Mouse (Mus musculus) common myeloid progenitor, adult 5-6 weeks (primary cell): ENCODE data around the gene Epsti1. TPM values are rescaled to one million over a fixed set of nuclear protein-coding genes. Genes with fewer than 3 reads are reported as not detected.

Experiments
- ATAC-seq: replicated peaks from 2 replicates; pipeline ENCODE4 v1.8.0; 2016; ENCODE audit warnings: low read depth, mild to moderate bottlenecking, moderate TSS enrichment, inconsistent platforms; ENCODE audit not compliant: poor library complexity, severe bottlenecking
- total RNA-seq: library from RNA; stranded (forward); fragments of 200-1000, 187-1606 nt; gene quantifications from 2 replicates; pipeline ENCODE4 v1.2.3, GENCODE M21; 2017

Gene Epsti1
- total RNA-seq, 1 experiment from 2014 or later: 64.7 TPM

DNA sequence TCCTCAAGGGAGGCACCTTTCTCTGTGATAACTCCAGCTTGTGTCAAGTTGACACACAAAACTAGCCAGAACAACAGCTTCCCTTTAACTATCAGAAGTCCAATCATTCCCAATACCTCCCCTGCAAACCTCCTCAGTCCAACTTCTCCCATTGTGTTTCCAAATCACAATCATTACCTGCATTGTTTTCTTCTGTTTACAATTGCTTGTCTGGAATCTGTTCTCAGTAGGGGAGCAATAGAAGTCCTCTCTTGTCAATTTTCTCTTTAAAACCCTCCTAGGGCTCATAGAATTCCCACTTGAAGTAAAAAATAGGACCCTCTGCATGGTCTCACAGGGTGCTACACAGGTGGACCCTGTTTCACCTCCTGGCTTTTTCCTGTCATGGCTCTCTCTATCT, 93.7 kb downstream of the Epsti1 start:
- no peak for ATAC-seq

DNA sequence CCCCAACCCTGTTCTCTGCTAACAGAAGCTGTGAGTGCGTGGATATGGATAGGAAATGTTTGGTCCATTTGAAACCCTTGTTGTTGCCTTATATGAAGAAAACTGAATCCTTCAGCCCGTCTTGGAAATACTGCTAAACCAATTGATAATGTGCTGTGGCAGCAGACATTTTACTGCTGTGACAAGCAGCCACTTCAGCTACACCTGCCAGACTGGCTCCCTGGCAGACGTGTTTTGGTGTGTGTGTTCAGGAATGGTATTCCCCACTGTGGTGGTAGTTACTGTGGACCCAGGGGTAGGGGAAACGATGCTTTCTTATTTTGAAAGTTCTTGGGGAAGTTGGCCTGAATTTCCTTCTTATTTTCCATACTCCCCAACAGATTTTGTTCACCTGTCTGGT, 100.4 kb downstream of the Epsti1 start:
- ATAC-seq: no peak

DNA sequence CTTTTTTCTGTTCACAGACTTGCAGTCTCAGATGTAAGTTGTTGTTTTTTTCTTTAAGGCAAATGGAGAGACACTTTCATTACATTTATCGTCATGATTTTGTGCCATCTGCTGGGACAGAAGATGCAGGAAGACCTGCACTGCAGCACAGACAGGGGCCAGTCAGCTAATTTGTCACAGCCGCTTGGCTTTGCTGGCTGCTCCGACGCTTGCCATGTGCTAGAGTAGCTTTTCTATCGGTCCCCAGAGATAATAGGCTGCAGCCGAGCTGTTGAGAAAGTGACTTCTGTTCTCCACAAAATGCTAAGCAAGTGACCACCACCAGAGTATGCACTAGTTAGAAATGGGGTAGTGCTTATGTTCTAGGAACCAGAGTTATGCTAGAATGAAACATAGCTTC, 104.0 kb downstream of the Epsti1 start:
- ATAC-seq: no peak

DNA sequence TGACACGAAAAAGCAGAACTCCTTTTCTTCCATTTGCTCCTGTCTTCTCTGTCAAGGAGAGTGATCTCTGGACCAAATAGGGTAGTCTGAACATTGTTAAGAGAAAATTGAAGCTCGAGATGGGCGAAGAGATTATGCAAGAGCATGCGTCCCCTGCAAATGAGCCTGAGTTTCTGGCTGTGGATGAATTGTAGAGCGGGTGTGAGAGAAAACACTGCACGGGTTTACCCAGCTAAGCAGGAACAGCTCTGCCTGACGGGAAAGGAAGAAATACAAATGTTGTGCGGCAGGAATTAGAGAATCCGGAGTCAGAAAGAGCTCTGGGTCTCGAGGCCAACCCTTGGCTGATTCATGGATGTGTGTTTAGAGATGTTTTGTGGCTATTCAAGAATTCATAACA, 107.8 kb downstream of the Epsti1 start:
- ATAC-seq: no peak

DNA sequence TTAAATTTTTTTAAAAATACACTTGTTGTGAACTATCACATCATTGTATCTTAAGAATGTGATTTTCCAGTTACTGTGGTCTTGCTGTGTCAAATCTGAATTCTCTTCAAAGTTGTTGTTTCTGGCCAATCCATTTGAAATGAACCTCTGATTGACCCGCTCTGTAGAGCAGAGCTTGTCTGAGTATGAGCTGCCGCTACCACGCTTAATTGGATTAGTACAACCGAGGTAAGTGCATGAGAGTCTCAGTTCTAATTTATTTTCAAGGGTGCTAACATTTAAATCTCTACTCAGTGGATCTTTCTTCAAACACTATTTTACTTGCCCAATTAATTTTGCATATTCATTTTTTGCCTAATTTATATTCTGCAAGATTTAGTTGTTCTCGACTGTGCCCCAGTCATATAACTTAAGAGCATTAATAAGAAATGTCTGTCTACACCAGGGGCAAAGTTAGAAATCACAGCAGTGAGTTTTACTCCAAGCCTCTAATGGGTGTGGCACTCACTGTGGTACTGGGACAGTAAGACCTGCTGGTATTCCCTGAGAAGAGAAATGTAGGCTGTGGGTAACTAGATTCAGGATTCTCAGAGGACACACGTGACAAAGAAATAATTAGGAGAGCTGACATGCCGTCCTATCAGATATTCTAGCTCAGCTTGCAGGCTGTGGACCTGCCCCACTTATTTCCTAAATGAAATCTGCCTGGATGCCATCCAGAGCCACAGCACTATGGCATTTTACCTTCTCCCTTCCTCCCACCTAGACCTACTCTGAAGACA, 111.7 kb downstream of the Epsti1 start:
- ATAC-seq: no peak

DNA sequence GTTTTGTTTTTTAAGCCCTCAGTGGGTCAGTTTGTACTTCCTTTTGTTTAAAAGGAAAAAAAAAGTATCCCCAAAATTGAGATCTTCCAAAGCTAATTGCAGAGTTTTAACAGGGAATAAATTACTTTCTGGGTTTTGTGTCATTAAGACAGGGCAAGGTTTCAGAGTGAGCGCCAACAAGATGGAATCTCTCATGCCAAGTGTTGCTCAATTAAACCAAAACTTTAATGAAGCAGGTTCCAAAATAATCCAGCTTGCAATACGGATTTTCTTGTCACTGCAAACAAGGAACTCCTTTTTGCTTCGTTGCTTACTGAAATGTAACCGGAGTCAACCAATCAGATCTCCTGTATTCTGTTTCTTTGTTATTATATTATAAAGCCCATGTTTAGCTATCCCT, 112.4 kb downstream of the Epsti1 start:
- ATAC-seq: no peak

DNA sequence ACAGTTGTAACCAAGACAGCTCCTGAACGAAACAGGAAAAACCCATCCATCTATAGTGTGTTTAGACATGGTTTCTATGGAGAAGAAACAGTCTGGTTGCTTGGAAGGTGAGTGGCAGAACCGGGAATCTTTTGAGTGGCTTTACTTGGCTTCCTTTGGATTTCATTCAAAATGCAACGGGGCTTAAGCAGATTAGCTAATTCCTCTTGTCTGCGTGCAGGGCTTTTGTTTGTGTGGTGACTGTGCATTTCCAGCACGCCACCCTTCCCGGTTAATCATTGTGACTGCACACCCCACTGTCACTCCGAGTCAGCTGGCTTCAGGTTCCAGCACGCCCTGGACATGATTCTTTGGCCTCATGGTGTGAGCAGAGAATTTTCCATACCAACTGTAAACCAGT, 115.9 kb downstream of the Epsti1 start:
- ATAC-seq: no peak

DNA sequence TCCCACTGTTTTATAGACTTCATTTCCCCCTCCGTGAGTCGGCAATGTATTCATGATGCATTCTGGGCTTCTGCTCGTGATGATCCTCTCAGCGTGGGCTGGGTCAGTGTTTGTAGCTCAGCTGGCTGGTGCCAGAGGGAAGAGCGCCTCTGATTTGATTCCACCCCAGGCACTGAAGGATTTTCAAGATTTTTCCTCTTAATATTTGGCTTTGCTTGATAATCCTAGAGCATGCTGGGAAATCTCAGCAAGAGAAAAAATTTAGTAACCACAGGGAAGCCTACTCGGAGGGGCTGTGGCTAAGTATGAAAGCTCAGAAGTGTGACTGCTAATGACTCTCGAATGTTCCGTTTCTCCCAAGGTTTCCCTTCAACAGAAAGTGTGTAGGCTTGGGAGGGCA, 134.8 kb downstream of the Epsti1 start:
- no peak for ATAC-seq

DNA sequence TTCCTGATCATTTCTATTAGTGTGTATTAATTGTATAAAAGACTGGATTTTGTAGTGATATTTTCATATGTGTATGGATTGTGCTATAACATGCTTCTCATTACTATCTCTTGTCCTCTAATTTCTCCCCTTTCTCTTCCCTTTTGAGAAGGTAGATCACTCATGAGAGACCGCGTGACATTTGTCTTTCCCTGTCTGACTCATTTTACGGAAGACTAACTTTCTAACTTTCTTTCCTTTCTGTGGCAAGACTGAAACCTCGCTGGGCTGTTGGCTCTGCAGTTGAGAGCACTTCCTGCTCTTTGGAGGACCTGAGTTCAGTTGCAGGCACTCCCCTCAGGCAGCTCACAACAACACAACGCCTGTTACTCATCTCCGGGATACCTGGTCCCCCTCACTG, 136.6 kb downstream of the Epsti1 start:
- no peak for ATAC-seq

DNA sequence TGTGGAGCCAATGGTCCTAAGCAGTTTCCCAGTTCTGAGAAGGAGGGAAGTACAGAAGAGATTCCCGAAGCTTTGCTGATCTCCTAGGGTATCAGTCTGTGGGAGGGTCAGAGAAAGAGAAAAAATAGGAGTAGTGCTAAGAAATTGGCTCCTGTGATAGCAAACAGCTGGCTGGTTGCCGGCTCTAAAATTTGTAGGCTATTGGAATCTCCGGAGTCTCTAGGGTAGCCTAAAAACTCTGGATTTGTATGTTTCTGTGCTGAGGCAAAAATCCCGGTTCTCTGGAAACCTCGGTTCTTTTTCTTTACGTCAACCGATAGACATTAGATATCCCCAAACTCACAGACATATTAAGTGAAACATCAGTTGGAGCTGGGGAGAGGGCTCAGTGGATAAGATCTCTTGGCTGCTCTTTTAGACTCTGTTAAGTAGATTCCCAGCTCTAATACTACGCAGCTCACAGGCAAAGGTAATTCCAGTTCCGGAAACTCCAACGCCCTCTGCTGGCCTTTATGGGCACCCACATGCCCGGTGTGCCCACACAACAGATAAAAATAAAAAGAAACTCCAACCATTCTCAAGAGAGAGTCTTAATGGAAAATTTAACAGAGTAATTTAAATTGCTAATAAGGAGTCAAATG, 138.0 kb downstream of the Epsti1 start:
- ATAC-seq: no peak

DNA sequence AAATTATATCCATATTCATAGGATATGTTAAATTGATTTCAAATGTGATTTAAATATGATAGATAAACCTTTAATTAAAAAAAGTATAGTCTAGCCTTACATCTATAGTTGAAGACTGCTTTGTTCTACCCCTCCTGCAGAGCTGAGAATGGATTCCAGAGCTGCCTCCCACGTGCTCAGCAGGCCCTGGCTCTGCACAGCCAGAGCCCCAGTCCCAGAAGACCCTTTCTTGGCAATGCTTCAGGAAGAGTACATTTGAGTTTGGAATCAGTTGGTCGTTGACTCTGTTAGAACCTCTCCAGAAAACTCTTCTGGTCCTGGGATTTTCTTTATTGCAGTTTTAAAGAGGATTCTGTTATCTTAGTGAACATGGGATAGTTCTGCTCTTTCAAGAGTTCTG, 139.0 kb downstream of the Epsti1 start:
- ATAC-seq: no peak

DNA sequence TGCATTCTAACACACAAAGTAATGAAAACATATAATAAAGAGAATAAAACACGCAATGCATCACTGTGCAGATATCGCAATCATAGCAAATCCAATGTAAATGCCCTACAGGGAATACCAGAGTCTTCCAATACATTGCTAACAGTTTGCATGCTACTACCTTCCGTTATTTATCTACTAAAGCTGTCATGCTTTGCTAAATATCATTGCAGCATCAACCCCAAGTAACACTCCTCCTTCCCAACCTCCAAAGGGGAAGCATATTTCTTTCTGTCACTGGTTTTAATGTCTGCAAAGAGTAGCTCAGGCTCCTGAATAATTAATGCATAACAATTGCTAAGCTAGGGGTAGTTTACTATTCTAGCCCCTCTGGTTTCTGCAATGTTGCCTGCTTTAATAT, 144.2 kb downstream of the Epsti1 start:
- ATAC-seq: no peak

DNA sequence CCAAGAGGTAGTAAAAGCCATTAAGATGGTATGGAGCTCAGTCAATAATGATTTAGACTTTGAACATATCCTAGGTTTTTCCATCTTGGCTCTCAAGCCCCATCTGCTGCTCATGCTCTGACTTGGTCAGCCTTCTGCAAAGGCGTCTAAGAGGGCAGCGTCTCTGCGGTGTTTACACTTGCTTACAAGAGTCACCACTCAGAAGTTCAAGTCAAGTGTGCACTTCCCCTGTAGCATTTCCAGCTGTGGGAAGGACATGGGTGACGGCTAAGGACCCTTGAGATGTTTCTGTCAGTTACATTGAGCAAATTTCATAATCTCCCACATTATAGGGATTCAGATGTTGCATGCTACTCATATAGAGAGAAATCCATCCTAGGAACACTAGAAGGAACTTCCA, 144.6 kb downstream of the Epsti1 start:
- ATAC-seq: no peak

Other genes with a start within 250 kb of the Epsti1 start
- 36.6 and 67.0 TPM in 2 replicates for gene Dnajc15, start 29.1 kb upstream of the Epsti1 start, total RNA-seq
- not detected in 2 replicates for gene Fam216b, start 184.8 kb downstream of the Epsti1 start, total RNA-seq